Mouse (Mus musculus): ENCODE data around the gene Haus7. TPM values are rescaled to one million over a fixed set of nuclear protein-coding genes. Genes with fewer than 3 reads are reported as not detected.
A peak's percentile ranks its signal among the peaks of the same experiment; 100 is the strongest.
"Not testable (repeated sequence)": the region's sequence is repeated elsewhere in the genome, so short reads cannot be mapped to it uniquely, and the experiment has no call there.

The Haus7 gene
- polyA plus RNA-seq, 1 experiment: 9.3 TPM

DNA sequence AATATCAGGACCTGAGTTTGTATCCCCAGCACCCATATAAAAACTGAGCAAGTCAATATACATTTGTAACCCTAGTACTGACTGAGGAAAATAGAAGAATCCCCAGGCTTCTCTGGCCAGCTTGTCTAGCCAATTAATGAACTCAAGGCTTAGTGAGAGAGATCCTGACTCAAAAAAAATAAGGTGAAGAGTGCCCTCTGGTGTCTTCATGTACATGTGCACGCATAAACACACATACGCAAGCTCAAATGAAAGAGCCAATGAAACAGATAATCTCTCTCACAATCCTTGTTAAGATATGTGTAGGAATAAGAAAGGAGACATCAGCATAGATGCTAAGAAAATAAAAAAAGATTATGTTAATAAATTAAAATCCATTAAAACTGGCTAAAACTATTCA is 28.8 kb downstream of the Haus7 start:
- H3K27me3 ChIP-seq (ENCODE audit: control insufficient read depth, insufficient read depth, low read length): no peaks in the 10 kb centered on the region
- 90% methylated on average over 2 of the region's 2 CpGs for WGBS
- H3K4me1 ChIP-seq (ENCODE audit: control insufficient read depth, insufficient read depth, insufficient read length, low read length): peaks cover 13% of the 10 kb centered on the region
- H3K4me3 ChIP-seq (ENCODE audit: low read depth, low read length): no peak overlapping the region
- no peaks in the 10 kb centered on the region for H3K36me3 ChIP-seq (ENCODE audit: control insufficient read depth, insufficient read depth, low read length)
- H3K27ac ChIP-seq (ENCODE audit: insufficient read depth, low read depth, low read length): no peak overlapping the region
- TF ChIP-seq CTCF (IDR thresholded peaks at IDR 0.05; ENCODE audit: extremely low read depth, insufficient read length, insufficient replicate concordance, low read depth, low read length) (no peak), POLR2A (IDR thresholded peaks at IDR 0.05; ENCODE audit: low read depth, low read length) (no peak)

DNA sequence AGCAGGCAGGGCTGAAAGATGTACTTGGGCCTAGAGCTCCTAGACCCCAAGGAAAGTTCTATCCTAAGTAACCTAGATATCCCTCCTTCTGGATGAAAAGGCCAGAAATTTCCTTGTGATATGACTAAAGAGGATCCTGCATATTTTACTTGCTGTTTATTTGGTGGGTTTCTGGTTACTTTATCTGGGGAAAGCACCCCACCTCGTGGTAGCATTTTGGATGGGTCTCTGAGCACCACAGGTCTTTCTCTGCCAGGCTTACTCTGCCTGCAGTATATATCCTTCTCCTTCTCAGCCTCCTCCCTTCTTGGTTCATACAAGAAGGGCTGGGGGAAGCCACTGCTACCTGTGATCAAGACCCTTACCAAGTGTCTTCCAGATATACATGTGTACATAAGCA is 46.1 kb downstream of the Haus7 start:
- no peak overlapping the region for H3K4me3 ChIP-seq (ENCODE audit: low read depth, low read length)
- H3K4me1 ChIP-seq (ENCODE audit: control insufficient read depth, insufficient read depth, insufficient read length, low read length): no peaks in the 10 kb centered on the region; the same call in 1 of the 2 replicates
- TF ChIP-seq POLR2A (IDR thresholded peaks at IDR 0.05; ENCODE audit: low read depth, low read length) (no peak), CTCF (IDR thresholded peaks at IDR 0.05; ENCODE audit: extremely low read depth, insufficient read length, insufficient replicate concordance, low read depth, low read length) (no peak)
- no peaks in the 10 kb centered on the region for H3K27me3 ChIP-seq (ENCODE audit: control insufficient read depth, insufficient read depth, low read length)
- WGBS: 31% methylated on average over 1 of the region's 1 CpGs
- no peaks in the 10 kb centered on the region for H3K36me3 ChIP-seq (ENCODE audit: control insufficient read depth, insufficient read depth, low read length)
- no peak overlapping the region for H3K27ac ChIP-seq (ENCODE audit: insufficient read depth, low read depth, low read length)

DNA sequence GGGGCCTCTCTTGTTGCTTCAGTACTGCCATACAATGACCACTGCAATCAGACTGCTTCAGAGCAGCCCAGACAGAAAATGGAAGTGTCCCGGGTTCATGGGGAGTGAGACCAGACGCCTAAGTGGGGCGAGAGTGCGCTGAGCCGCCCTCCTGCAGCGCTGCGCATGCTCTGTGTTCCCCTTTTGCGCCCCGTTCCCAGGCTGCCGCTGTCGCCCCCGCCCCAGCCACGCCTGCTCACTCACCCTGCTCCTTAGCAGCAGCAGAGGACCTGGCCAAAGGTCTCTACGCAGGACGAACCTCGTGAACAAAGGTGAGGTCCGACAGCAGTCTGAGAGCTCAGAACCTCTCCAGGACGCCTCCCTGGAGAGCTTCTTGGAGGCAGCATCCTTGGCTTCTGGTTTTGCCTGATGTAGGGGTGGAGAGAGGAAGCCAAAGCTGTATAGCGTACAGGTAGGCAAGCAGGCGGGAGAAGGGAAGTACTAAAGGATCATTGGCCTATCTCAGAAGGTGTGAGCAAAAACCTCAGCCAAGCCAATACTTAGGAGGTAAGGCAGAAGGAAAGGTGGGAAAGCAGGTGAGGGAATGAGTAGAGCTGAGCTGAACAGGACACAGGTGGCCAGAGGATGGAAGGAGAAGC is 47.8 kb downstream of the Haus7 start, which contains the start of gene Zfp92:
Zfp92 (plus strand) TSS at position 217 of the 638 bp plus-strand sequence.
- Histone ChIP-seq H3K4me1 (ENCODE audit: control insufficient read depth, insufficient read depth, insufficient read length, low read length) (no peaks in the 10 kb centered on the region; the same call in 1 of the 2 replicates), H3K27ac (ENCODE audit: insufficient read depth, low read depth, low read length) (no peak within 1 kb of the TSS), H3K27me3 (ENCODE audit: control insufficient read depth, insufficient read depth, low read length) (no peaks in the 10 kb centered on the region), H3K36me3 (ENCODE audit: control insufficient read depth, insufficient read depth, low read length) (no peaks in the 10 kb centered on the region), H3K4me3 (ENCODE audit: low read depth, low read length) (peak within 1 kb of the TSS; percentile 55)
- 11% methylated on average over 20 of the region's 20 CpGs for WGBS
- TF ChIP-seq CTCF (IDR thresholded peaks at IDR 0.05; ENCODE audit: extremely low read depth, insufficient read length, insufficient replicate concordance, low read depth, low read length): no peak
- no peak for TF ChIP-seq POLR2A (IDR thresholded peaks at IDR 0.05; ENCODE audit: low read depth, low read length)

DNA sequence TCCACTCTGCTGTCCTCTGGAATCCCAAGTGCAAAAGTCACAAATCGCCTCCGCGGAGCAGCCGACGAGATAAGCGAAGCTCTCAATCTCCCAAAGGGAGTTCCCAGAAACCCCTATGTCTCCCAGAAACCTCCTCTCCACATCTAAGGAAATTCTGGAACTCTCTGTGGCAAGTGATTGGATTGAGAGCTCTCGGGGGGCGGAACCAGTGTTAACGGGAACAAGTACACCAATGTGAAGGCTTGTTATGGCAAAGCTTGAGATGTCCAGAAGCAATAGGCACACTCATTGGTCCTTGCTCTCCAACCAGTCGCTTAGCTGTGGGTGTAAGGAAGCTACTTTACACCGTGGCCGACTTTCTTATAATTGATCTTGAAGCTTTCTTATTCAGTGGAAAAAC is 57.2 kb downstream of the Haus7 start:
- 96% methylated on average over 12 of the region's 12 CpGs for WGBS
- Histone ChIP-seq H3K27me3 (ENCODE audit: control insufficient read depth, insufficient read depth, low read length) (no peaks in the 10 kb centered on the region), H3K4me1 (ENCODE audit: control insufficient read depth, insufficient read depth, insufficient read length, low read length) (no peaks in the 10 kb centered on the region)

DNA sequence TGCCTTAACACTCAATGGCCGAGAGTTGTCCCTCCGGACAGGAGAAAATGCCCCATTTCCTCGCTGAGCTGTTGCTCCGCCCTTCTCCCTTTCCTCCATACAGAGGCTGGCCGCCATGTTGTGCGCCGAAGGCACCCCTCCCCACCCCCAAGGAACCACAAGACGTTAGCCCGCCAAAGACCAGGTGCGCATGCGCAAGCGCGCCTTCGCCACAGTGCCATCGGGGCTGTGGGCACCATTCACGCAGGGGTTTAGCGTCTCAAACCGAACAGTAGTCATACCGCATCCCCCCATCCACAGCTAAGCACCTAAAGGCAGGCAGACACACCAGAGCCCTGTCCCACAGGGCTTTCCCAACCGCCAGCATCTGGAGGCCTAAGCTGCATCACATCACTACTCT is 57.9 kb downstream of the Haus7 start:
- Histone ChIP-seq H3K36me3 (ENCODE audit: control insufficient read depth, insufficient read depth, low read length) (no peaks in the 10 kb centered on the region), H3K4me3 (ENCODE audit: low read depth, low read length) (no peak overlapping the region), H3K4me1 (ENCODE audit: control insufficient read depth, insufficient read depth, insufficient read length, low read length) (no peaks in the 10 kb centered on the region), H3K27me3 (ENCODE audit: control insufficient read depth, insufficient read depth, low read length) (no peaks in the 10 kb centered on the region), H3K27ac (ENCODE audit: insufficient read depth, low read depth, low read length) (no peak overlapping the region)
- no peak for TF ChIP-seq CTCF (IDR thresholded peaks at IDR 0.05; ENCODE audit: extremely low read depth, insufficient read length, insufficient replicate concordance, low read depth, low read length)
- no peak for TF ChIP-seq POLR2A (IDR thresholded peaks at IDR 0.05; ENCODE audit: low read depth, low read length)
- 87% methylated on average over 20 of the region's 20 CpGs for WGBS

More for the DNA sequence above, 57.2 kb downstream of the Haus7 start:
- TF ChIP-seq POLR2A (IDR thresholded peaks at IDR 0.05; ENCODE audit: low read depth, low read length) (no peak), CTCF (IDR thresholded peaks at IDR 0.05; ENCODE audit: extremely low read depth, insufficient read length, insufficient replicate concordance, low read depth, low read length) (no peak)
- Histone ChIP-seq H3K4me3 (ENCODE audit: low read depth, low read length) (no peak overlapping the region), H3K27ac (ENCODE audit: insufficient read depth, low read depth, low read length) (no peak overlapping the region), H3K36me3 (ENCODE audit: control insufficient read depth, insufficient read depth, low read length) (no peaks in the 10 kb centered on the region)

DNA sequence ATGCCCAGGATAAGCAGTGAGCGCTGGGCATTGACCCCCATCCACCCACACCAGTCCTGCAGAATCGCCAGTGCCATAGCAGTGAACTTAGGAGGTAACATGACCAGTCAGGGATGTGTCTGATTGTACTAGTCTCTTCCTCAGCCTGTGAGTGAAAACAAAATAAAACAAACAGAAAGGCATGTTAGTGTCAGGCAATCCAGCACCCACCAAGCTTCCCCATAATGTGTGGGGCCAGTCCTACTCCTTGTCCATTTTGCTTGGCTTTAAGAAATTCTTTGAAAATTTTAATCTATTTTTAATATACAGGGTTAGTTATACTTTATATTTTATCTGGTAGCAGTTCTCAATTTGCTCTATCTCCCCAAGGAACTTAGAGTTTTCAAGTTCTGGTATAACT is 60.2 kb downstream of the Haus7 start, which contains the start of gene Gm18336:
Gm18336 (minus strand) TSS at position 101 of the 400 bp plus-strand sequence.
- WGBS: 81% methylated on average over 2 of the region's 2 CpGs
- not testable (repeated sequence) for H3K4me3 ChIP-seq (ENCODE audit: low read depth, low read length); H3K27ac ChIP-seq (ENCODE audit: insufficient read depth, low read depth, low read length); H3K36me3 ChIP-seq (ENCODE audit: control insufficient read depth, insufficient read depth, low read length); H3K4me1 ChIP-seq (ENCODE audit: control insufficient read depth, insufficient read depth, insufficient read length, low read length); H3K27me3 ChIP-seq (ENCODE audit: control insufficient read depth, insufficient read depth, low read length)

DNA sequence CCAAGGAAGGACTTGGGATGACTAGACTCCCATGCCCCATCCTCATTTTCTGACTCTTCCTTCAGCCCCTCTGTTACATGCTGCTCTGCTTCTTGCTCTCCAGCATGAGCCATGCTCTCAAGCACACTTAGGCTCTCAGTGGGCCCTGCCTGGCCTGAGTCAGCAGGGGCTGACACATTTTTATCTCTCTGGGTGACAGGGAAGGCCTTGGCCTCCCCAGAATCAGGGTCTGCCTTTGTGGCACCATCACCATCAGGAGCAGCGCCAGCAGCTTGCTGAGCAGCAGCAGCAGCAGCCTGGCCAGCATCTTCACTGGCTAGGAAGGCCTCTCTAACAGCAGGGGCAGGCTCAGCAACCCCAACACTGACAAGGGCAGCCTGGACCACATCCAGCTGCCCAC is 62.4 kb downstream of the Haus7 start:
- TF ChIP-seq CTCF (IDR thresholded peaks at IDR 0.05; ENCODE audit: extremely low read depth, insufficient read length, insufficient replicate concordance, low read depth, low read length): no peak
- no peak for TF ChIP-seq POLR2A (IDR thresholded peaks at IDR 0.05; ENCODE audit: low read depth, low read length)
- WGBS: 86% methylated on average over 1 of the region's 1 CpGs
- no peaks in the 10 kb centered on the region for H3K4me1 ChIP-seq (ENCODE audit: control insufficient read depth, insufficient read depth, insufficient read length, low read length)
- no peaks in the 10 kb centered on the region for H3K27me3 ChIP-seq (ENCODE audit: control insufficient read depth, insufficient read depth, low read length)
- H3K4me3 ChIP-seq (ENCODE audit: low read depth, low read length): no peak overlapping the region
- no peaks in the 10 kb centered on the region for H3K36me3 ChIP-seq (ENCODE audit: control insufficient read depth, insufficient read depth, low read length)
- H3K27ac ChIP-seq (ENCODE audit: insufficient read depth, low read depth, low read length): no peak overlapping the region

All from small intestine, adult 2 months (tissue).